Mouse (Mus musculus) heart, postnatal 0 days (tissue): Measurements from ENCODE around the gene Kcnk4.

ENCODE experiments used
- CTCF ChIP-seq: IDR thresholded peaks from 2 replicates; pipeline ENCODE4 v1.5.1; 2016; ENCODE audit warnings: antibody characterized with exemption, control low read depth, low read depth
- EP300 ChIP-seq: IDR thresholded peaks from 2 replicates; pipeline ENCODE4 v1.6.1; 2016; ENCODE audit warnings: antibody characterized with exemption, low read depth

GRCm38 (mm10) chr19:6907811-6908540 lies 26.3 kb downstream of the Kcnk4 start:
- TF ChIP-seq CTCF (no peak), EP300 (no peak)
